Mouse (Mus musculus): ENCODE data around the gene Upp2. TPM values are rescaled to one million over a fixed set of nuclear protein-coding genes. Genes with fewer than 3 reads are reported as not detected.

The Upp2 gene
- polyA plus RNA-seq, 1 experiment from 2014 or later, result 5.8 TPM

DNA sequence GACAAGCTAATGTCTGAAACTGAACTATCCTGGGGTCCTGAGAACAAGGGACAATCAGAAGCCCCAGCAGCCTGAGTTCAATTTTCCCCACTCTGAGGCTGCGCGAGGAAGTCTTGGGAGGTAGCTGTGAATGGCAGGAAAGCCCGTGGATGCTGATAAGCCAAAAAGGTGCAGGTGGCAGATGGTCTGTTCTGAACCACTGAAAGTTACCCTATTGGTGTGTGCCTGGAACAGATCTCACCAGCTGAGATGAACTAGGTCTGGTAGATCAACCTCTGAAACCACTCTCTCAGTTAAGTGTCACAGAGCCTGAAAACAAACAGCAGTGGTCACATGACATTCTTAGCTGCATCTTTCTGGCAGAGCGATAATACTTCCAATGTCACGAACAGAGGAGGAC lies 232.5 kb downstream of the Upp2 start:
- WGBS, result 68% methylated on average over 5 of the region's 5 CpGs
- Histone ChIP-seq H3K36me3 (no peaks in the 10 kb centered on the region), H3K27me3 (ENCODE audit: insufficient read depth, poor library complexity, severe bottlenecking) (no peaks in the 10 kb centered on the region), H3K4me1 (no peaks in the 10 kb centered on the region), H3K27ac (no peak overlapping the region), H3K9me3 (no peaks in the 10 kb centered on the region), H3K4me3 (no peak overlapping the region)
- no peak for DNase-seq (ENCODE audit: low spot score)

DNA sequence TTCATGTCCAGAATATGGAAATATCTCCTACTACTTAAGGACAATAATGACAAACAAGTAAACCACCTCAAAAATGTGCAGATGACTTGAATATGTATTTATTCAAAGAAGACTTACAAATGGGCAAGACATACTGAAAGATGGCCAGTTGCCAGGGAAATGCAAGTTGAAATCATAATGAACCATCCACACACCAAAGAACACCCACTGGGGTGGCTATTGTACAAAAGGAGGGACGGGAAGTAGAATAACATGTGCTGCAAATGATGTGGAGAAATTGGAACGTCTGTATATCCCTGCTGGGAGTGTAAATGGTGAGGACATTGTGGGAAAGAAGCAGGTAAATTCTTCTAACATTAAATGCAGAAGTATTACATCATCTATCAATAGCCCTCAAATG lies 245.8 kb downstream of the Upp2 start:
- H3K27me3 ChIP-seq (ENCODE audit: insufficient read depth, poor library complexity, severe bottlenecking), result no peaks in the 10 kb centered on the region
- WGBS, result 71% methylated on average over 2 of the region's 2 CpGs
- H3K27ac ChIP-seq, result no peak overlapping the region
- no peaks in the 10 kb centered on the region for H3K4me1 ChIP-seq
- no peaks in the 10 kb centered on the region for H3K36me3 ChIP-seq
- no peak for DNase-seq (ENCODE audit: low spot score)
- no peaks in the 10 kb centered on the region for H3K9me3 ChIP-seq
- no peak overlapping the region for H3K4me3 ChIP-seq

DNA sequence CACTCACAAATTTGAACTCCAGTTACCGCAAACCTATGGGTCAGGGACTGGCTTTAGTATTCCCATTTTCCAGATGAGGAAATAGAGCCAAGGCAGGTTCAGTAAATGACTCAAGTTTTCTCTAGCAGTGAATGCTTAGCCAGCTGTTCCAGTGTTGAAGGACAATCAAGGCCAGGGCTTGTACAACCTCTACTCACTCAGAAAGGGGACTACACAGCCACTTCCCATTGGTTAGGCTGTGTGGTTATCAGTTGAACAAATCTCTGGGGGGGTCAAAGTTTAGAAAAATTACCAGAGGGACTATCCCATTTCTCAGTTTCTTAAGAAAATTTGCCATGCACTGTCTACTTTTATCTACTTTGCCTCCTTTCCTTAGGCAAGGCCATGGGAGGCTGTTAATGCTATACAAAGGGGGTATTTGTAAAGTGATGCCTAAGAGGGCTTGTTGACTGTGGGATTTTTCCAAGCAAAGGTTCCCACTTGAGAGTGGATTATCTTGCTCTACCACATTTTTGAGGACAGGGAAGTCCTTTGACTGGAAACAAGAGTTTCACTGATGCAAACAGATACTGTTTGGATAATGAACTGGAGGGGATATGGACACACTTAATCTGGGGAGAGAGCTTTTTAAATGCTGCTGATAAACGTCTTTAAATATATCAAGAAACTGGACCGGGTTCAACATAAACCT lies 262.0 kb downstream of the Upp2 start:
- no peaks in the 10 kb centered on the region for H3K36me3 ChIP-seq
- H3K9me3 ChIP-seq, result no peaks in the 10 kb centered on the region
- no peaks in the 10 kb centered on the region for H3K4me1 ChIP-seq
- no peak overlapping the region for H3K4me3 ChIP-seq
- DNase-seq (ENCODE audit: low spot score), result no peak
- no peaks in the 10 kb centered on the region for H3K27me3 ChIP-seq (ENCODE audit: insufficient read depth, poor library complexity, severe bottlenecking)
- H3K27ac ChIP-seq, result no peak overlapping the region
- WGBS, result 64% methylated on average over 3 of the region's 3 CpGs

GRCm38 (mm10) chr2:58829981-58830742 lies 263.1 kb downstream of the Upp2 start:
- Histone ChIP-seq H3K27ac (no peak overlapping the region), H3K36me3 (no peaks in the 10 kb centered on the region), H3K4me1 (no peaks in the 10 kb centered on the region), H3K27me3 (ENCODE audit: insufficient read depth, poor library complexity, severe bottlenecking) (no peaks in the 10 kb centered on the region), H3K9me3 (no peaks in the 10 kb centered on the region), H3K4me3 (no peak overlapping the region)
- 65% methylated on average over 7 of the region's 7 CpGs for WGBS
- no peak for DNase-seq (ENCODE audit: low spot score)

GRCm38 (mm10) chr2:58832253-58832980 lies 265.3 kb downstream of the Upp2 start:
- H3K4me1 ChIP-seq, result no peaks in the 10 kb centered on the region
- H3K9me3 ChIP-seq, result no peaks in the 10 kb centered on the region
- DNase-seq (ENCODE audit: low spot score), result no peak
- no peak overlapping the region for H3K4me3 ChIP-seq
- H3K27me3 ChIP-seq (ENCODE audit: insufficient read depth, poor library complexity, severe bottlenecking), result no peaks in the 10 kb centered on the region
- no peaks in the 10 kb centered on the region for H3K36me3 ChIP-seq
- WGBS, result 84% methylated on average over 20 of the region's 20 CpGs
- H3K27ac ChIP-seq, result no peak overlapping the region

DNA sequence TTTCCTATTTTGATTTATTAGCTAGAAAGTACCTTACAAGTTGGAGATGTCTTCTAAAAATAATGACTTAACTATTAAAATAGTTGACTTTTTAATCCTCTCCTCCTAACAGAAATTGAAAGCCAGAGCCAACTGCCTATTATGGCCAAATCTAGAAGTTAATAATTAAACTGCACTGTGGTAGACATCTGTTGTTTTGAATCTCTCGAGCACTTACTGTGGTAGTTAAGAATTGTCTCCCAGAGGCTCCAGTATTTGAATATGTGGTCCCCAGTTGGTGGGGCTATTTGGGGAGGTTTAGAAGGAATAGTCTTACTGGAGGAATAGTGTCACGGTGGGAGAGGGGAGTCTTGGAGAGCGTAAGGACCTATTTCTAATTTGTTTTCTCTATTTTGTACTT lies 273.9 kb downstream of the Upp2 start:
- 87% methylated on average over 3 of the region's 3 CpGs for WGBS
- no peak for DNase-seq (ENCODE audit: low spot score)
- H3K9me3 ChIP-seq, result no peaks in the 10 kb centered on the region
- no peaks in the 10 kb centered on the region for H3K4me1 ChIP-seq
- H3K4me3 ChIP-seq, result no peak overlapping the region
- no peaks in the 10 kb centered on the region for H3K27me3 ChIP-seq (ENCODE audit: insufficient read depth, poor library complexity, severe bottlenecking)
- H3K36me3 ChIP-seq, result no peaks in the 10 kb centered on the region
- no peak overlapping the region for H3K27ac ChIP-seq

DNA sequence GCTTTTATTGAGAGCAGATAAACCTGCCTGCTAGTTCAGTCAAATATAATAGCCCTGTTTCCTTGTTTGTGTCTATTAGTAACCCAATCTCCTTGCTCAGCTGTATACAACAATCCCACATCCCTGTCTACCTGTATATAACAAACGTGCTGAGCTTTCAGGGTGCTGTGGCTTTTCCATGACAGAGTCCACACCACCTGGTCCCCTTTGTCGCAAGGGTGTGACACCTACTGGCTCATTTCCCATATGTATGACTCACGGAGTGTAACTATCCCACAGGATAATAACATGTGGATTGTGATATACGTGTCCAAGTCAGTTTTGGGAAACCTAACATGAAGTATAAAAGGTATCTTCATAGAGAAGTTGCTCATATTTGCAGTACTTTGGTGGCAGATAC lies 275.3 kb downstream of the Upp2 start:
- WGBS, result 84% methylated on average over 4 of the region's 4 CpGs
- Histone ChIP-seq H3K4me1 (no peaks in the 10 kb centered on the region), H3K27me3 (ENCODE audit: insufficient read depth, poor library complexity, severe bottlenecking) (no peaks in the 10 kb centered on the region), H3K9me3 (no peaks in the 10 kb centered on the region), H3K4me3 (no peak overlapping the region), H3K36me3 (no peaks in the 10 kb centered on the region), H3K27ac (no peak overlapping the region)
- no peak for DNase-seq (ENCODE audit: low spot score)

Other genes starting within 250 kb of the Upp2 start
- gene Acvr1c, start 209.4 kb upstream of the Upp2 start, polyA plus RNA-seq (2016; fragmentation: Nextera tagmentation; extraction: Ambion mirVana), result 0.75 and 1.1 TPM in 2 replicates
- not detected in 2 replicates for gene Gm17409, start 97.2 kb upstream of the Upp2 start, polyA plus RNA-seq (2016; fragmentation: Nextera tagmentation; extraction: Ambion mirVana)
- gene Acvr1, start 141 bp upstream of the Upp2 start, polyA plus RNA-seq (2016; fragmentation: Nextera tagmentation; extraction: Ambion mirVana), result 9.4 and 11.1 TPM in 2 replicates

Data from heart, embryonic 10.5 days (tissue).